15 mouse cellular contexts compared by ENCODE assay signal in genomic region chr3:148167556-148167955, GRCm38 (mm10).
"Had no signal": no experiment of that assay in that cellular context is flagged by ENCODE, and none has a peak within 500 bp of the region (broad histone marks: within the 10 kb centered on the region; RNA-seq: fewer than 3 reads in every experiment).

No protein-coding gene starts in this region.

- DNase-seq: kidney, postnatal 25 days; lung, adult 18-20 months; lung, postnatal 4 days; midbrain, embryonic 14.5 days; right cerebral cortex, adult 18-20 months; right cerebral cortex, postnatal 25 days; thymus, postnatal 4 days had no signal

- H3K9me3 ChIP-seq: limb, embryonic 15.5 days; midbrain, embryonic 10.5 days; neural tube, embryonic 15.5 days had no signal

- H3K4me3 ChIP-seq: left cerebral cortex, adult 2 months; limb, embryonic 15.5 days; midbrain, embryonic 10.5 days; myocyte; neural tube, embryonic 15.5 days had no signal

- H3K27ac ChIP-seq: left cerebral cortex, adult 2 months; limb, embryonic 15.5 days; liver, embryonic 14.5 days; midbrain, embryonic 10.5 days; neural tube, embryonic 15.5 days; stomach, postnatal 0 days had no signal

- H3K9ac ChIP-seq: limb, embryonic 15.5 days; liver, embryonic 14.5 days; neural tube, embryonic 15.5 days had no signal

- H3K4me2 ChIP-seq: limb, embryonic 15.5 days; neural tube, embryonic 15.5 days had no signal

- H3K4me1 ChIP-seq: limb, embryonic 15.5 days; midbrain, embryonic 10.5 days; neural tube, embryonic 15.5 days had no signal

- H3K36me3 ChIP-seq: limb, embryonic 15.5 days; midbrain, embryonic 10.5 days; neural tube, embryonic 15.5 days had no signal

- ATAC-seq: lung, postnatal 0 days had no signal

- H3K27me3 ChIP-seq: limb, embryonic 15.5 days; neural tube, embryonic 15.5 days had no signal
